Mouse (Mus musculus) neural tube, embryonic 12.5 days (tissue): Measurements from ENCODE around the gene A3galt2. TPM values are rescaled to one million over a fixed set of nuclear protein-coding genes. Genes with fewer than 3 reads are reported as not detected.

Source experiments
- ATAC-seq: fragments of 200-750 bp; cut with Nextera tagmentation; 2 replicates; pipeline ENCODE4 v1.8.0; 2017; ENCODE audit warnings: low read depth, mild to moderate bottlenecking, moderate TSS enrichment, moderate library complexity; ENCODE audit not compliant: low FRiP score
- H3K27ac ChIP-seq: fragments of 300-500 bp; sonication (generic); 2 replicates; pipeline ENCODE4 v1.5.1; 2016
- H3K27me3 ChIP-seq: fragments of 300-500 bp; sonication (generic); replicated peaks from 2 replicates; pipeline ENCODE4 v1.6.1; 2016; ENCODE audit warnings: mild to moderate bottlenecking
- H3K36me3 ChIP-seq: fragments of 300-500 bp; sonication (generic); 2 replicates; pipeline ENCODE4 v1.6.1; 2016; ENCODE audit warnings: mild to moderate bottlenecking
- H3K4me1 ChIP-seq: fragments of 300-500 bp; sonication (generic); 2 replicates; pipeline ENCODE4 v1.6.1; 2016
- H3K4me2 ChIP-seq: fragments of 300-500 bp; sonication (generic); replicated peaks from 2 replicates; pipeline ENCODE4 v1.6.1; 2016; ENCODE audit warnings: mild to moderate bottlenecking
- H3K4me3 ChIP-seq: fragments of 300-500 bp; sonication (generic); 2 replicates; pipeline ENCODE4 v1.5.1; 2016
- H3K9ac ChIP-seq: fragments of 300-500 bp; sonication (generic); 2 replicates; pipeline ENCODE4 v1.6.1; 2016; ENCODE audit warnings: mild to moderate bottlenecking
- H3K9me3 ChIP-seq: fragments of 300-500 bp; sonication (generic); 2 replicates; pipeline ENCODE4 v1.6.1; 2016; ENCODE audit warnings: mild to moderate bottlenecking
- WGBS: fragments of 180-500 bp; shearing (Covaris S2); methylation state at CpG from one replicate; pipeline ENCODE4 v1.1.7; 2016; 5-methylcytosine and 5-hydroxymethylcytosine counted together
- polyA plus RNA-seq: library from polyadenylated mRNA; unstranded; fragments of >200 nt; fragmentation: Nextera tagmentation; extraction: Ambion mirVana; gene quantifications from 2 replicates; pipeline ENCODE4 v1.2.1, GENCODE M21; 2016

A3galt2 gene
- polyA plus RNA-seq, 1 experiment from 2014 or later: 0.46 TPM

- peak overlapping the region; percentile 99 for H3K27ac ChIP-seq
- 0 out of 2 replicates have a peak, but pooled peaks cover 2% of the 10 kb centered on the region for H3K27me3 ChIP-seq
- no peaks in the 10 kb centered on the region for H3K36me3 ChIP-seq
- 9% methylated on average over 4 of the region's 4 CpGs for WGBS
- no peaks in the 10 kb centered on the region for H3K9me3 ChIP-seq
- no peak for ATAC-seq
- 0 out of 2 replicates have a peak overlapping the region, but pooled peaks have one; percentile 38 for H3K9ac ChIP-seq
- H3K4me3 ChIP-seq: no peak overlapping the region
- H3K4me2 ChIP-seq: peak overlapping the region; percentile 52
- peaks cover 83% of the 10 kb centered on the region for H3K4me1 ChIP-seq
Observed at GRCm38 (mm10) chr4:128716279-128716678, 38.9 kb upstream of the A3galt2 start.

- Histone ChIP-seq H3K36me3 (no peaks in the 10 kb centered on the region), H3K4me2 (peak overlapping the region; percentile 52), H3K9me3 (no peaks in the 10 kb centered on the region), H3K4me3 (no peak overlapping the region), H3K27me3 (0 out of 2 replicates have a peak, but pooled peaks cover 2% of the 10 kb centered on the region), H3K4me1 (peaks cover 83% of the 10 kb centered on the region), H3K9ac (0 out of 2 replicates have a peak overlapping the region, but pooled peaks have one; percentile 38), H3K27ac (peak overlapping the region; percentile 99)
- WGBS: 36% methylated on average over 9 of the region's 9 CpGs
- ATAC-seq: no peak
Observed at GRCm38 (mm10) chr4:128716731-128717130, 38.4 kb upstream of the A3galt2 start.

- Histone ChIP-seq H3K4me1 (peaks cover 67% of the 10 kb centered on the region), H3K9me3 (no peaks in the 10 kb centered on the region), H3K4me3 (no peak overlapping the region), H3K27me3 (0 out of 2 replicates have a peak, but pooled peaks cover 10% of the 10 kb centered on the region), H3K9ac (no peak overlapping the region), H3K27ac (peak overlapping the region; percentile 62), H3K4me2 (no peak overlapping the region), H3K36me3 (no peaks in the 10 kb centered on the region; the same call in 1 of the 2 replicates)
- peak; percentile 6; the same call in 1 of the 2 replicates for ATAC-seq
- 5% methylated on average over 5 of the region's 5 CpGs for WGBS
Observed at GRCm38 (mm10) chr4:128720110-128720509, 35.1 kb upstream of the A3galt2 start.

- Histone ChIP-seq H3K4me1 (peaks cover 57% of the 10 kb centered on the region), H3K36me3 (no peaks in the 10 kb centered on the region; the same call in 1 of the 2 replicates), H3K4me2 (no peak overlapping the region), H3K9ac (no peak overlapping the region), H3K9me3 (no peaks in the 10 kb centered on the region), H3K27ac (no peak overlapping the region), H3K4me3 (no peak overlapping the region), H3K27me3 (0 out of 2 replicates have a peak, but pooled peaks cover 10% of the 10 kb centered on the region)
- ATAC-seq: no peak
- 69% methylated on average over 9 of the region's 9 CpGs for WGBS
Observed at GRCm38 (mm10) chr4:128721061-128721648, 34.0 kb upstream of the A3galt2 start.

GRCm38 (mm10) chr4:128721761-128722160, 33.4 kb upstream of the A3galt2 start:
- Histone ChIP-seq H3K4me3 (no peak overlapping the region), H3K4me2 (no peak overlapping the region), H3K4me1 (peaks cover 56% of the 10 kb centered on the region), H3K27ac (no peak overlapping the region), H3K9me3 (no peaks in the 10 kb centered on the region), H3K36me3 (no peaks in the 10 kb centered on the region; the same call in 1 of the 2 replicates), H3K9ac (no peak overlapping the region), H3K27me3 (0 out of 2 replicates have a peak, but pooled peaks cover 10% of the 10 kb centered on the region)
- 85% methylated on average over 4 of the region's 4 CpGs for WGBS
- ATAC-seq: no peak

- no peak overlapping the region for H3K4me2 ChIP-seq
- WGBS: 89% methylated on average over 8 of the region's 8 CpGs
- no peak overlapping the region for H3K9ac ChIP-seq
- no peak for ATAC-seq
- 0 out of 2 replicates have a peak, but pooled peaks cover 10% of the 10 kb centered on the region for H3K27me3 ChIP-seq
- H3K27ac ChIP-seq: no peak overlapping the region
- no peak overlapping the region for H3K4me3 ChIP-seq
- peaks cover 51% of the 10 kb centered on the region for H3K4me1 ChIP-seq
- no peaks in the 10 kb centered on the region; the same call in 1 of the 2 replicates for H3K36me3 ChIP-seq
- no peaks in the 10 kb centered on the region for H3K9me3 ChIP-seq
Observed at GRCm38 (mm10) chr4:128722932-128723331, 32.2 kb upstream of the A3galt2 start.

GRCm38 (mm10) chr4:128723431-128723830, 31.7 kb upstream of the A3galt2 start:
- 78% methylated on average over 13 of the region's 13 CpGs for WGBS
- ATAC-seq: no peak
- no peak overlapping the region for H3K4me3 ChIP-seq
- H3K4me2 ChIP-seq: no peak overlapping the region
- H3K9me3 ChIP-seq: no peaks in the 10 kb centered on the region
- peaks cover 48% of the 10 kb centered on the region for H3K4me1 ChIP-seq
- no peak overlapping the region for H3K9ac ChIP-seq
- 0 out of 2 replicates have a peak, but pooled peaks cover 10% of the 10 kb centered on the region for H3K27me3 ChIP-seq
- no peak overlapping the region for H3K27ac ChIP-seq
- H3K36me3 ChIP-seq: no peaks in the 10 kb centered on the region; the same call in 1 of the 2 replicates

GRCm38 (mm10) chr4:128724059-128724458, 31.1 kb upstream of the A3galt2 start:
- Histone ChIP-seq H3K4me3 (no peak overlapping the region), H3K27me3 (0 out of 2 replicates have a peak, but pooled peaks cover 10% of the 10 kb centered on the region), H3K9me3 (no peaks in the 10 kb centered on the region), H3K4me1 (peaks cover 50% of the 10 kb centered on the region), H3K9ac (no peak overlapping the region), H3K27ac (no peak overlapping the region), H3K36me3 (no peaks in the 10 kb centered on the region; the same call in 1 of the 2 replicates), H3K4me2 (no peak overlapping the region)
- ATAC-seq: no peak
- WGBS: 70% methylated on average over 7 of the region's 7 CpGs

GRCm38 (mm10) chr4:128727019-128727720, 28.0 kb upstream of the A3galt2 start:
- H3K27me3 ChIP-seq: 0 out of 2 replicates have a peak, but pooled peaks cover 10% of the 10 kb centered on the region
- no peaks in the 10 kb centered on the region for H3K9me3 ChIP-seq
- H3K4me3 ChIP-seq: peak overlapping the region; percentile 99
- 1% methylated on average over 59 of the region's 68 CpGs for WGBS
- peaks cover 49% of the 10 kb centered on the region for H3K4me1 ChIP-seq
- H3K9ac ChIP-seq: peak overlapping the region; percentile 100
- H3K4me2 ChIP-seq: peak overlapping the region; percentile 96
- peak; percentile 90 for ATAC-seq
- peaks cover 15% of the 10 kb centered on the region for H3K36me3 ChIP-seq
- peak overlapping the region; percentile 92 for H3K27ac ChIP-seq

- Histone ChIP-seq H3K9ac (peak overlapping the region; percentile 100), H3K4me2 (peak overlapping the region; percentile 96), H3K27me3 (0 out of 2 replicates have a peak, but pooled peaks cover 9% of the 10 kb centered on the region), H3K4me3 (peak overlapping the region; percentile 99), H3K36me3 (peaks cover 15% of the 10 kb centered on the region), H3K27ac (peak overlapping the region; percentile 92), H3K4me1 (peaks cover 53% of the 10 kb centered on the region), H3K9me3 (no peaks in the 10 kb centered on the region)
- WGBS: under 1% methylated on average over 63 of the region's 65 CpGs
- peak; percentile 49 for ATAC-seq
Observed at GRCm38 (mm10) chr4:128727721-128728430, 27.3 kb upstream of the A3galt2 start.

GRCm38 (mm10) chr4:128728431-128728851, 26.7 kb upstream of the A3galt2 start:
- H3K4me2 ChIP-seq: peak overlapping the region; percentile 96
- peaks cover 15% of the 10 kb centered on the region; the same call in 1 of the 2 replicates for H3K36me3 ChIP-seq
- peaks cover 58% of the 10 kb centered on the region for H3K4me1 ChIP-seq
- ATAC-seq: no peak
- WGBS: 1% methylated on average over 5 of the region's 5 CpGs
- peak overlapping the region; percentile 92; the same call in 1 of the 2 replicates for H3K27ac ChIP-seq
- peak overlapping the region; percentile 100 for H3K9ac ChIP-seq
- H3K4me3 ChIP-seq: peak overlapping the region; percentile 99
- H3K9me3 ChIP-seq: no peaks in the 10 kb centered on the region
- 0 out of 2 replicates have a peak, but pooled peaks cover 4% of the 10 kb centered on the region for H3K27me3 ChIP-seq
